Mouse (Mus musculus): ENCODE results near the gene Rnaseh2b.

DNA sequence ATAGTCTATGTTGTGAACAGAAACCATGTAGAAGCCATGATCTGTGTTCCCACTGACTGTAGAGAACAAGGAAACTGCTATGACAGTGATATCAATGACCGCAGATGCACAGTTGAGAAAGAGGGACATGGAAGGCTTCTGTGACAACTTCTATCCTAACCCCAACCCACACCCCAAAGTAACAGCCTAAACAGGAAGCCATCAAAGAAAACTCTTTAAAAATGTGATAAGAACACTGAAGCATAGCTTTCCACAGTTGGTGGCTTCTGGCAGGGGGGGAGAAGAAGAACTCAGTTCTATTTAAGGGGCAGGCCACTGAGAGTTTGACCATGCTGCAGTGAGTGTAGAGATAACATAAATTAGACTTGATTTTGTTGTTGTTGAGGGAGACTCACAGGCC lies 19.3 kb downstream of the Rnaseh2b start:
- TF ChIP-seq ZNF384 (IDR thresholded peaks at IDR 0.05; ENCODE audit: low read depth, low read length) (no peak), CHD2 (IDR thresholded peaks at IDR 0.05; ENCODE audit: low read depth, low read length) (no peak), MAFK (IDR thresholded peaks at IDR 0.05; ENCODE audit: insufficient read depth, low read depth, low read length) (no peak), HCFC1 (IDR thresholded peaks at IDR 0.05; ENCODE audit: borderline replicate concordance, insufficient read depth, low read length) (no peak)
